Mouse (Mus musculus) c-Kit-positive CD71-negative TER-119-negative erythroid progenitor cells, embryonic 14.5 days (primary cell): ENCODE data around the gene Exoc6.
"Not testable (repeated sequence)": the region's sequence is repeated elsewhere in the genome, so short reads cannot be mapped to it uniquely, and the experiment has no call there.

ENCODE experiments used
- DNase-seq: peaks from one replicate; pipeline ENCODE4 v3.0.0-alpha.2; 2013; ENCODE audit warnings: low read depth

Gene Exoc6

DNA sequence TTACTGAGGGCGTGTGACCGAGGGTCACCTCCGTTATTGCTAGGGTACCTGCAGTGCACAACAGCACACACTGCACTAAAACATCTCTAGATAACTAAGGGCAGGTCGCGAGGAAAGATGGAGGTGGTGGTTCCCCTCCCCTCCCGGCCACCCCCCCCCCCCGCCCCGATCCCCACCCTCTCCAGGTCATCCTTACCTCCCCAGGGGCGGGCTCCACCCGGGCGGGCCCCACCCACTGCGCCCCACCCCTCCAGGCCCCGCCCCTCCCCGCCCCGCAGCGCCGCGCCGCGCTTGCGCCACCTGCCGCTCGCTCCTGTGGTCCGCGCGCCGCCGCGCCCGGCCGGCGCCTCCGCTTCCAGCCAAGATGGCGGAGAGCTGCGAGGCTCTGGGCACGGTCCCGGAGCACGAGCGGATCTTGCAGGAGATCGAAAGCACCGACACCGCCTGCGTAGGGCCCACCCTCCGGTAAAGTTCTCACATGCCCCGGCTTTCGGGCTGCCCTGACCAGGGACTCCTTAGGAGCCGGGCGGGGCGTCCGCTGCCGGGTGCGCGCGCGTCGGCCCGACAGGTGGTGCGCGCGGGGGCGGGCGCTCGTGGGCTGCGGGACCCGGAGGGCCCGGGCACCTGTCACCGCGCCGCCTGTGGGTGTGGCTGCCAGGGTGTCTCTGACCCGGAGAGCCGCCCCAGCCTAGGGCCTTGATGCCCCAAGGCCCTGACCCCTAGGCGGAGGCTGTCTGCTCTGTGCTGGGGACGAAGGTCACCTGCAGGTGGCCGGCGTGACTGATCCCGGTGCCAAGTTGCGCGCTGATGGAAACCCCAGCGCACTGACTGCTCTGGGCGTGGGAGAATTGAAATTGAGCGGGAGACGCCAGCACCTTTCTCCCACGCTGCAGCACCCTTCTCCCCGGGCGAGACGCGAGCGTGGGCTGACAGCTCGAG is at the start of gene Exoc6:
TSS of gene Exoc6 (plus strand) at position 318 of the 939 bp plus-strand sequence.
- no peak for DNase-seq

DNA sequence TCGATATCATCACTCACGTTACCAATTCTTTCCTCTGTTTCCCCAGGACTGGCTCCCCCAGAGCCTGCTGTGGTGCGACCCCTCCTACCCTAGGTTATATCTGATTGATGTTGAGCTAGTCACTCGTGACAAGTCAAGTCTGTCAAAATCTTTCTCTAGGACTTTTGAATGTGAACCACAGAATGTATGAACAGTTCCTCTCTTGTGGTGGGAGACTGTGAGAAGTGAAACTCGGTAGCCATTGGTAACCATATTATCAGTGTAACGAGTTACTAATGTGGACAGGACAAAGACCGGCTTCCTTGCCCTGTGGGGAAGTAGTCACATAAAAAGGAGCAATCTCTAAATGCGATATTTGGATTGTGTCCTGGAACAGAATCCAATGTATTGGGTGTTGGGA is 47.2 kb upstream of the Exoc6 start:
- no peak for DNase-seq

DNA sequence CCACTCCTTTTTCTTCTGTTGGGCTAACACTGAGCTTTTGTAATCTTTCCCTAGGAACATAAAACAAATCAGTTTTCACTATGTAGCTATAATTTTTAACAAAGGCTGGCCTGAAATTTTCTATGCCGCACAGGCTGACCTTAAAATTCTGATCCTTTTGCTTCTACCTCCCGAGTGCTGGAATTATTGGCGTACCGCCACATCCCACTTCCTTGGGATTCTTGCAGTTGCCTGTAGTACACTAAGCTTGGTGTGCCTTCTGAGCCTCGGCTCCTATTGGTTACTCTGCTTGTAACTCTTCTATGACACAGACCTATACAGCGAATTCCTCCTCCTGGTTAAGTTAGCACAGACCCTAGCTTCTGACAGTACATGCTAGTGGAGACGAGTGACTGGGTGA is 44.2 kb upstream of the Exoc6 start:
- no peak for DNase-seq

DNA sequence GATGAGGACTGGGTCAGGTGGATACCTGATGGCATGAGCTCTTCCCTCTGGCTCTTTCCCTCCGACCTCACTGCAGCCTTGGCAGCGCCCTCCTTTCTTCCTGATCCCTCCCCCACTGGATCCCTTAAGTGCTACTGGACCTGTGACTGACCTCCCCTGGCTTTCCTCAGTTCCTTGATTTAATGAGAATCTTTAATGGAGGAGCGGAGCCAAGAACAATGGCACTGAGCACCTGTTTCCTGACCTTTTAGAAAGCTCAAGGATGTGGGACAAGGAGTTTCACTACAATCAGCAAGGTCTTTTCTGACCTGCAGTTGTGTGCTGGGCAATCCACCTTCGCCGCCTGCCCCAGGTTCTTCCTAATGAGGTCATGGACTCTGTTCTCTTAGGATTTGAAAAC is 43.6 kb upstream of the Exoc6 start:
- no peak for DNase-seq

DNA sequence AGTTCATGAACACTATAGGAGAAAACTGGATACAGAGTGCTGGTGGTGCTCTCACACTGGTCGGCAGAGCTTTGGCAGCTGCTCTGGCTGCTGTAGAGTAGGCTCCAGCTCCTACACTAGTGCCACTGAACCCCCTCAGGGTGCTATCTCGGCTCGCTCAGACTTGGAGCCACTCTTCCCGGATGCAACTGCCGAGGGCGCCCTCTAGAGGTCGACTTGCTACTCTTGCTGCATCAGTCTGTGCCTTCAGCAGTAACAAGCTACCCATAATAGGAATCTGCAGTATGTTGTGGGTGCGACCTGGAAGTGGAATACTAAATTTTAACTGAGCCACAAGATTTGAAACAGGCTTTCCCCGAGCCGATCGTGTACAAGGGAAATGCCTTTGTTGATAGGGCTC is 40.5 kb upstream of the Exoc6 start:
- DNase-seq, result peak; percentile 94

DNA sequence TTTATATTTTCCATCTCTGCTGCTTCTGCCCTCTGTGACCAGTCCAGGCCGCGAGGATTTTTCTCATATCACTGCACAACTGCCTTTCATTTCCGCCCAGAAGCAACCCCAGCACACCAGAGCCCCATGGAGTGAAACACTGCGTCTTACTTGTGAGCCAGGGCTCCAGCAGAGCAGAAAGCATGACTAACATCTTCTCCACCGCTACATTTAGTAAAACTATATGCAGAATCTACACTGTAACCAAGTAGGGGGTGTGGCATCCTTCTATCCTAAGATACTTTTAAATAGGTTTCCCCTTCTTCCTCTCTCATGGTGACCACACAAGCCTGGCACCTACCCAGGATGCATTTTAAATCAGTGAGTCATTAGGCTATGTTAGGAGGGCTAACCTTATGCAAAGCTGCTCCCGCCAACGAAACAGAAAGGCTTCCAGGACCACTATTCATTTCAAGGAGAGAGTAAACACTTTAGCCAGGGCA is 35.4 kb upstream of the Exoc6 start:
- peak; percentile 31 for DNase-seq

DNA sequence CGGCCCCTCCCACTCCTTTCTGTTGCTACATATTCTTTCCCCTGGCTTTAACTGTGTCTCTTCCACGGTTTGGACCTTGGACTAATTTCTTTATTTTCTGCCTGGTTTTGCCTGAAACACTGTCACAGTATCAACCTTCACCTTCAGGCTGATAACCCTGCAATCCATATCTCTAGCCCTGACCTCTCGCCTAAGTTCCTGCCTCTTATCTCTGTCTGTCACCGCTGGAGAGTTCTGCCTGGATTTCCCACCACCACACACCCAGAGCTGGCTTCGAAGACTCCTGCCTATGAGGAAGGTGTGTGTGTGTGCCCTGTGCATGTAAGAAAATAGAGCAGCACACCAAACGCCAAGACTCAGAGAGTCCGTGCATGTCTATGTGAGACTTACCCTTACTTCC is 32.8 kb upstream of the Exoc6 start:
- no peak for DNase-seq

DNA sequence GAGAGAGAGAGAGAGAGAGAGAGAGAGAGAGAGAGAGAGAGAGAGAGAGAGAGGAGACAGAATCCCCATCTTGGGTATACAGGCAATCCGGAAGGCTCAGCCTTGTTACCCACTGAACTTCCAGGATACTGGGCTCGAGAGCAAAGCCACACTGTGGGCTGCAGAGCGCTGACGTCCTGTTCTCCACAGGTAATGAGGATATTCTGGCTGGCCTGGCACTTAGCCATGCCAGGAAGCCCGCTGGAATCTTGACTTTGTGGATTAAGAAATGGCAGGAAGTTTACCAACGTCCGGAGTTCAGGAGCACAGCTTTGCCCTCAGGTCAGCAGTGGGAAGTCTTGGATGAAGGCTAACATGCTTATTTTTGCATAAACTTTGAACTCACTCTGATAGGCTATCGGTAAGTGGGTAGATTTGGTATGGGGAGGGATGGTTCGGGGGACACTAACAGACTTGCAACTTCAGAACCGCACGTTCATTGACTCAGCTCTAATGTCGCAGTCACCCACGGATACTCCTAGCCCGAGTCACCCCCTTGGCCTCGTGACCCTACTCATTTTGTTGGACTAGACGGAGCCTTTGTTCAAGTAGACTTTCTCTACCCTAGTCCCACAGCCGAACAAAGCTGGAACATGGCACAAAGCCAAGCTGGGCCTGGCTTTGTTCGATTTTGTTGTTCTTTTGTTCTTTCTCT is 29.3 kb upstream of the Exoc6 start:
- DNase-seq, result no peak

DNA sequence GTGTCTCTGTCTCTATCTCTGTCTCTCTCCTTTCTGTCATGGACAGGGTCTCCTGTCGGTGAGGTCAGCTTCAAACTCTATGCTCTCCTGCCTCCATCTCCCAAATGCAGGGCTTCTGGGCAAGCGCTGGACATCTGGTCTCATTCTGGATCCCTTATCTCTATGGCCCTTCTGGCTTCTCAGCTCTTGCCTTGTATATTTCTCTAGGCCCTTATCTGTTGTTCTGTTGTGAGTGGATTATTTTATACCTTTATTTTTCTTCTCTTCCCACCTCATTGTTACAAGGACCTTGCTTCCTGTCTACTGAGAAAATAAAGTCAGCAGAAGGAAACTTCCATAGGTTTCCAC is 28.8 kb upstream of the Exoc6 start:
- DNase-seq, result no peak

DNA sequence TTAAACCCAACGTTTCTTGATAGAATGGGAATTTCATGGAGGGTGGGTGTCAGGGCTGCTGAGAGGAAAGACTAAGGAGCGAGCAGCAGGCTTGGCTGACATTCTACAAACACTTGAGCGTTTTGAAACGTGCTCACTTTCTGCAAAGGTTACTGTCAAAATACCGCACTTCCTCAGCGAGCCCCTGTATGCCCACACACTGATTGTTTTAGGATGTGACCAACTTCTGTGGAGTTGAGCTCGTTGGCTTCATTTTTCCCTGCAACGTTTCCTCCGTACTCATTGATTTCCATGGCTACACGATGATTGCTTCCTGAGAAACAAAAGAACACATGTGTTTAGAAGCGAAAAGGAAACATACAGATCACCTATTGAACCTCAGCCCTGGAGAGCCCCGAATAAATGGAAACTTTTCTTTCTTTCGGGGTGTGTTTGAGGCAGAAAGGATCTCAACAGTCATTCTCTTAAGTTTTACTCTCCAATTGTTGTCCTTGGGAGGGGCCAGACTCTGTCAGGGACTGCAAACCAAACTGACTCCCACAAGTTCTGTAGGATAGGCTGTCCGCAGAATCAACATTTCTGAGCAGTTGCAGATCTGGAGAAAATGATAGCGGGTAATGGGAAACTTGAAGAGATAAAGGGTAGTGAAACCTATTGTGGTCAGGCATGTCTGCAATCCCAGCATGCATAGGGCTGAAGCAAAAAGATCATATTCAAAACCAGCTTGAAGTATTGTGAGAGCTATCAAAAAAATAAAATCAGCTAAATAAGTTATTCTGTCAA is 26.7 kb upstream of the Exoc6 start:
- peak; percentile 30 for DNase-seq

DNA sequence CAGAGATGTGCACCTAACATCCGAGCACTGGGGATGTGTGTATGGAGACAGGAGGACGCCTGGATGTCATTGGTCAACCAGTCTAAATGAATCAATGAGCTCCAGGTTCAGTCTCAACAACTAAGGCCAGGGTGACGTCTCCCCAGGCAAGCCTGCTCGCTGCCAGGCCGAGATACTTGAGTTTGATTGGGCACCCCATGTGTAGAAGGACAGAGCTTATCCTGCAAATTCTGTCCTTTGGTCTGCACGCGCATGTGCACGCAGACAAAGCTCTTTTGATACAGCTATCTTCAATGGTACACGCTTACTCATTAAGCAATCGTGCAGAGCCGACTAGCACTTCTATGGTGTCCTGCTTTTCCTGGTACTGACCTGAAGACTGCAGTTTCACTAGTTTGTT is 24.3 kb upstream of the Exoc6 start:
- no peak for DNase-seq

DNA sequence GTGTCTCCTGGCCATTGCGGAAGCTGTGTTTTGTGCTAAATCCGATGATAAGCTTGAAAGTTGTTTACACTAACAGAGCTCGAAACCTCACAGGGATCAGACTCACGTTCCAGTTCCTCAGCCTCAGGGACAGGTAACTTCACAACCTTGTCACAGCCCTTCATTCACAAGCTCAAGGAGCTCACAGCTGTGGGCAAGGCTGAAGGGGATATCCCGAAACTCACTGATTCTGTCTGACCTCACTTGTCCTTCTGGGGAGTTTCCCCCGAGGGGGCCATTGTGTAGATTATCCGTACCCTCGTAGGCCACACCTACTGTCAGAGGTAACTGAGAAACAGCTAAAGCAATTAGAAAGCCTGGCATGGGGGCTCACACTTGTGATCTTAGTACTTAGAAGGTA is 23.4 kb upstream of the Exoc6 start:
- no peak for DNase-seq

DNA sequence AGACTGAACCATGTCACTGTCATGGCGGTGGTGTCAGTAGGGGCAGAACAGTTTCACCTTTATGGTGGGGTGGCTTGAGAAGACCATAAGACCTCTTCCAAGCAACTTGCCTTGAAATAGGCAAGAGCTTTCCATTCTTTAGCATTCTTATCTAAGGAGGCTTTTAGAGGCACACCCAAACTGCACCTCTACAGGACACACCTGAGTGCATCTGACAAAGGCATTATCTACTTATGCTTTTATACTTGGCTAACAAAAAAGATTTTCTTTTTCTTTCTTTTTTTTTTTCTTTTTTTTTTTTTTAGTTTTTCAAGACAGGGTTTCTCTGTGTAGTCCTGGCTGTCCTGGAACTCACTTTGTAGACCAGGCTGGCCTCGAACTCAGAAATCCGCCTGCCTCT is 22.5 kb upstream of the Exoc6 start:
- not testable (repeated sequence) for DNase-seq

DNA sequence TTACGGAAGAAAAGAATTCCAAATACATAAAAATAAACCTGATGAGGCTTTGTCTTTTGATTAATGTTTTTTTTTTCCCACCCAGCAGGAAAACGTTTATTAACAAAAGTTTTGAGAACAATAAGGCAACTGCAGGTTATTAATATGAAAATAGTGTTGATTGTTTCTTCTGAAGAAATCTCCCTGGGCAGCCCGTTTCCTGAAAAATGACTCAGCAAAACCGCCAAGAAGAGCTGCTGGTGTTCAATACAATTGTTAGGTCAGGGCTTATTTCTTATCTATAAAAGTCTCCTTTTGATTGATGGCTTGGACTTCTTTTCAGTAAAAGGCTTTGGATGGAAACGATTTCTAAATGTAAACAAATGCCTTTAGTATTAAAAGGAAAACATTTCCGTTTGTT is 21.6 kb upstream of the Exoc6 start:
- no peak for DNase-seq

DNA sequence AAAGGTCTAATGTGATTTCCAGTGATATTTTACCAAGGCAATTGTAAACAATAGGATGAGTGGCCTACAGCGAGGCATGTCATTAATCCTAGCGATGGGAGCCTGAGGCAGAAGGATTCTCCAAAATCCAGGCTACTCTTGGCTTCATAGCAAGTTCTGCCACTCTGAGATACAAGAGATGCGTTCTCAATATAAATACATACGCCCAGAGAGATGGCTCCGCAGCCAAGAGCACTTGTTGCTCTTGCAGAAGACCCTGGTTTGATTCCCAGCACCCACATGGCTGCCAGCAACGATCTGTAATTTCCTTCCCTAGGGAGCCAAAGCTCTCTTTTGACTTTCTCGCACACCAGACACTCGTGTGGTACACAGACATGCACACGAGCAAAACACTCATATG is 20.9 kb upstream of the Exoc6 start:
- no peak for DNase-seq

DNA sequence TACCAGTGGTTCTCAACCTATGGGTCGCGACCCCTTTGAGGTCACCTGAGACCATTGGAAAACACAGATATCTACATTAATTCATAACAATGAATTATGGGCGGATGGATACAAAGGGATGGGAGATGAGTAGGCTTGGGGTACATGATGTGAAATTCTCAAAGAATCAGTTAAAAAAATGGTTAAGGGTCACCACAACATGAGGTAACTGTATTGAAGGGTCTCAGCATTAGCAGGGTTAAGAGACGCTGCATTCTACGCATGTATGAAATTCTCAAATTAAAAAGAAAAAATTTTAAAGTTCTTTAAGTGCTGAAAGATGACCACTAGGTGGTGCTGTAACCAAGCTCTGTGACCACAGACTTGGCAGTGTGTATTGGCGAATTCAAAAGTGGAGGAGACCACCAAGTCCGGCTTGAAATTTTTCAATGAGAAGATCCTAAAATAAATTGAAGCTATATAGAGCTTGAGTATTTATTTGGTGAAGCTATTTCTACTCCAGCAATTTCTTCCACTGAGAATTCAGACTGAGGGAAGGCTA is 20.2 kb upstream of the Exoc6 start:
- DNase-seq, result peak; percentile 71

DNA sequence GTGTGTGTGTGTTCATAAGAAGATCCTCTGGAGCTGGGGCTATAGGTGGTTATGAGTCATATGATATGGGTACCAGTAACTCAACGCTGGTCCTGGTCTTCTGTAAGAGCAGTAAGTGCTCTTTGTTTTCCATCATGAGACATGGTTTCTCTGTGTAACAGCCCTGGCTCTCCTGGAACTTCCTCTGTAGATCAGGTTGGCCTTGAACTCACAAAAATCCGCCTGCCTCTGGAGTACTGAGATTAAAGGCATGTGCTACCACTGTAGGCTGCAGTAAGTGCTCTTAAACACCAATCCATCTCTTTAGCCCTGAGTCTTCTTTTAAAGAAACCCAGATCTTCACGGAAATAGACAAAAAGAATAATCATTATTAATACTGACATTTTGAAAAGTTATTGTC is 19.6 kb upstream of the Exoc6 start:
- no peak for DNase-seq

DNA sequence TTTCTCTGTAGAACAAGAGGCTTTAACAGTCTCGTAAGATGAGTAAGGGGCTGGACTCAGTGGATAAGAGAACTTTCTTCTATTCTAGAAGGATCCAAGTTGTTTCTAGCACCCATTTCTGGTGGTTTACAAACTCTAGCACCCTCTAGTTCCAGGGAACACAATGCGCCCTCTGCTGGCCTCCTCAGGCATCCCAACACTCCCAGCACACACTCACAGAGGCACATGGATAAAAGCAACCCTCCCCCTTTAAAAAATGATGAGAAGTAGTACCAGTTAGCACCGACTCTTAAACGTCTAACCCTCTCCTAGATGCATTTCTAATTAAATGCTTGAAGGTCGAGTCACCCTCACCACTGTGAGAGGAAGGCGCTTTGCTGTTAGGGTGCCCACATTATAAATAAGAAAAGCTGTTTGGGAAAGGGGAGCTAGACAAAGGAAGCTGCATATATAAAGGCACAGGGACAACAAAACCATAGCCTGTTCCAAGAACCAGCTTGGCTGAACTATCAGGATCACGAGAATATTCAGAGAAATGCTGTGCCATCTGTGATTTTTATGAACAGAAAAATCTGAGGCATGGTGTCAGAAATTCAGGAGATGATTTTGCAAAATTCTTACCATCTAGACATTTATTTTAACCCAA is 18.9 kb upstream of the Exoc6 start:
- no peak for DNase-seq

DNA sequence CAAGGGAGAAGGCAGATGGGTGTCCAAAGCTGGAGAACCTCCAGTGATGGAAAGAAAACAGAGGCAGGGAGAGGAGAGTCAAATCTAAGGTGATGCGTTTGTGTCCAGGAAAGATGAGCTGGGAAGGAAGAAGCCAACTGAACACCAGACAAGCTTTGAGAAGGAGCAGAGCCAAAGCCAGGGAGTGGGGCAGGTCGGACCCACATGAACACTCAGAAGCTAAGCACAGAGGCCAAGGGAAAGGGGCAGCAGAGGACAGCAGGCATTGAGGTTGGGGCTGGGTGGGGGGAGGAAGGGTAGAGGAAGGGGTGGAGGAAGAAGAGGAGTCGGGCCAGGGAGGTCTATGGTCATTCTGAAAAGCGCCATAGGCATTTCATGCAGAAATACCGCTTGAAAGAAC is 17.0 kb upstream of the Exoc6 start:
- DNase-seq, result no peak

DNA sequence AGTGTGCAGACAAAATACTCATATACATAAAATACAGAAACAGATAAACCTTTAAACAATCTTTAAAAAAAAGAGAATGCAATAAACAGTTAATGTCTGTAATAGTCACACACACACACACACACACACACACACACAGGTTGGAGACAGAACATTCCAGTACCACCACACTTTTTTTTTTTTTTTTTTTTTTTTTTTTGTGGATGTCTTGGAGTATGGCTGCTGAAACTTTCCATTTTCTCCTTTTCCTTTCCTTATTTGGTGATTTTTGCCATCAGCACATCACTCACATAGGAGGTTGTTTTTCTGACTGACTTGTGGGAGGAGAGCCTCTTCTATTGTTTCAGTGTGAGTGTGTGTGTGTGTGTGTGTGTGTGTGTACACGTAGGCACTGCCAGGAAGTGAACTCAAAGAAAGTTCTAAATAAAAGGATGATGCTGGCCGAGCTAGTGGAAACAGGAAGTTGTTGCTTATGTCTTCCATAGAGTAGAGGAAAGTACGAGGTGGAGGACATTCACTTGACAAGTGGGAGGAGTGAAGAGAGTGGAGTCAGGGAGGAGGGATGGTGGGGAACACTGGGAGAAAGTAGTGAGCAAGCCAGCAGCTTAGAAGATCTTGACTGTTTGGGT is 15.4 kb upstream of the Exoc6 start:
- no peak for DNase-seq

DNA sequence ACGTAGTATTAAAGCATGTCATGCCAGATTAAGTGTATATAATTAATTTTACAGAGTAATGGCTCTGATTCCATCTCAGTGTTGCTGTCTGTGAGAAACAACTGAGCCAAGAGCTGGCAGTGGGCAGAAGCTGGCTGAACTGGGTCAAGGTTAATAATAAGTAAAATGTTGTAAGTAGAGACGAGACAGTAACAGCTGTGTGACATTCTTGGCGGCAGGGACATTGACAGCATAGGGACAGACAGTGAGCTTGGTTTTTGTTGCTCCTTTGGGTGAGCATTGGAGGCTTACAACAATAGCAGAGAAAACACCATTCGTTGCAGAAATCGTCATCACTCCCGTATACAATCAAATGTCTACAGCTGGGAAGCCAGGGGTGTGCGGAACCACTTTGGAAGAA is 13.8 kb upstream of the Exoc6 start:
- no peak for DNase-seq
